Mouse (Mus musculus): Measurements from ENCODE around the gene Vmn1r117. TPM values are rescaled to one million over a fixed set of nuclear protein-coding genes. Genes with fewer than 3 reads are reported as not detected.
"Not testable (repeated sequence)": the region's sequence is repeated elsewhere in the genome, so short reads cannot be mapped to it uniquely, and the experiment has no call there.

The Vmn1r117 gene
- total RNA-seq (2021) = not detected
- long read RNA-seq, experiment 1 = 0 reads
- long read RNA-seq, experiment 2 = 0 reads

GRCm38 (mm10) chr7:20884021-20884420 is at the start of gene Vmn1r117:
Vmn1r117 (minus strand) TSS chr7:20884121.
- intact Hi-C loops (cut with DNase I) = not testable (repeated sequence)

DNA sequence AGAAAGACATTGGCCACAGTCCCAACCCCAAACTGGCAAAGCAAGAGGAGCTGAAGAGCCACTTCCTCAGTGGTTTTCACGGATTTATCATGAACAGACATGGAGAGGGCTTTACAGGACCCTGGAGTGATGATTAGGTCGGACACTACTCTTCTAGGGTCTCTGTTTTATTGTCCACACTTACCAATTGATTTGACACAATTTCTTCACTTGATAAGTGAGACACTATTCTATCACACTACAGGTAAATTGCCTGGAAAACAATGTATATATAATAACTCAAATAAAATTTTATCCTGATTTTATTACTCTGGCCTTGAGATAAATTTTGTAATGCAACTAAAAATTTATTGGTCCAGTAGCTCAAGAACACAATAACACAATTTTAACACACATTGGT is 28.3 kb upstream of the Vmn1r117 start, which contains the start of gene Vmn1r118:
Gene Vmn1r118 (minus strand): TSS at position 101 of the 400 bp plus-strand sequence.
- intact Hi-C loops (cut with DNase I); DNase-seq (ENCODE audit: low spot score in 2 of 2): not testable (repeated sequence)

More at GRCm38 (mm10) chr7:20884021-20884420, at the start of gene Vmn1r117:
- not testable (repeated sequence) for DNase-seq (ENCODE audit: low spot score in 2 of 2)

DNA sequence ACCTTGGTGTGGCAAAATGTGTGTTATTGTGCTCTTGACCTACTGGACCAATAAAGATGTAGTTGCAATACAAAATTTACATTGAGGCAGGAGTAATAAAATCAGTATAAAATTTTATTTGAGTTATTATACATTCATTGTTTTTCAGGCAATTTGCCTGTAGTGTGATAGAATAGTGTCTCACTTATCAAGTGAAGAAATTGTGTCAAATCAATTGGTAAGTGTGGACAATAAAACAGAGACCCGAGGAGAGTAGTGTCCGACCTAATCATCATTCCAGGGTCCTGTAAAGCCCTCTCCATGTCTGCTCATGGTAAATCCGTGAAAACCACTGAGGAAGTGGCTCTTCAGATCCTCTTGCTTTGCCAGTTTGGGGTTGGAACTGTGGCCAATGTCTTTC is 12.0 kb downstream of the Vmn1r117 start, which contains the start of gene Vmn1r116:
Gene Vmn1r116 (plus strand): TSS at position 301 of the 400 bp plus-strand sequence.
- intact Hi-C loops (cut with DNase I); DNase-seq (ENCODE audit: low spot score in 2 of 2): not testable (repeated sequence)

- intact Hi-C loops (cut with DNase I) = not testable (repeated sequence)
Observed at GRCm38 (mm10) chr7:20844885-20845284, 39.0 kb downstream of the Vmn1r117 start, which contains the start of gene Vmn1r115. Vmn1r115 (minus strand) TSS chr7:20844985.

More at GRCm38 (mm10) chr7:20844885-20845284, 39.0 kb downstream of the Vmn1r117 start, which contains the start of gene Vmn1r115:
- not testable (repeated sequence) for DNase-seq (ENCODE audit: low spot score in 2 of 2)

Other genes with a start within 250 kb of the Vmn1r117 start
- gene Vmn1r107, start 215.2 kb downstream of the Vmn1r117 start, total RNA-seq (2021) = not detected
- not detected for gene Vmn1r111, start 180.9 kb downstream of the Vmn1r117 start, total RNA-seq (2021)
- not detected for gene Gm10668, start 153.5 kb downstream of the Vmn1r117 start, total RNA-seq (2021)
- gene Vmn1r112, start 112.9 kb downstream of the Vmn1r117 start, total RNA-seq (2021) = not detected
- gene Vmn1r113, start 96.8 kb downstream of the Vmn1r117 start, total RNA-seq (2021) = not detected
- not detected for gene Vmn1r114, start 71.9 kb downstream of the Vmn1r117 start, total RNA-seq (2021)
- not detected for gene Vmn1r115, start 39.1 kb downstream of the Vmn1r117 start, total RNA-seq (2021)
- not detected for gene Vmn1r116, start 11.9 kb downstream of the Vmn1r117 start, total RNA-seq (2021)
- not detected for gene Vmn1r118, start 28.2 kb upstream of the Vmn1r117 start, total RNA-seq (2021)
- gene Vmn1r119, start 128.3 kb upstream of the Vmn1r117 start, total RNA-seq (2021) = not detected
- gene Vmn1r120, start 169.7 kb upstream of the Vmn1r117 start, total RNA-seq (2021) = not detected
- gene Vmn1r121, start 214.4 kb upstream of the Vmn1r117 start, total RNA-seq (2021) = not detected

Measured in left cerebral cortex, postnatal 14 days (tissue).